12 mouse cellular contexts compared by ENCODE assay signal in the genomic region with DNA sequence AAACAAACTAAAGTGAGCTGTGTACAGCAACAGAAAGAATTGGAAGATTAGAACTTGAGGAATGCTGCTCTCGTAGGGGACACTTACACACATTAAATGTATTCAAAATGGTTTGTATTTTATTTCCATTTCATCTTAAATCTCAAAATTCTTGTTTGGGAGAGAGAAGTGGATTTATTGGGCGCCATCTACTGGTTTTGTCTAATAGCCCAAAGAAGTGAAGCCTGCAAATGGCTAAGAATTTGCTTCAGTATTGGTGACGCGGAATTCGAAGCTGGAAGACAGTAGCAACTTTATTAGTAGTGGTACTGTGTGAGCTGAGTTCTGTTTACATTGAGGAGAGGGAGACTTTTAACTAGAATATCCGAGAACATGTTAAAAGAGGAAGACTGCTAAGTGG.
DNase-seq lines count a peak whose midpoint lies in the region; ATAC-seq and TF ChIP-seq lines count a peak whose summit lies in the region.
"Had no signal": no experiment of that assay in that cellular context is flagged by ENCODE, and none has a peak within 500 bp of the region (broad histone marks: within the 10 kb centered on the region; RNA-seq: fewer than 3 reads in every experiment).

No protein-coding gene starts in this region.

- no peak for TF ChIP-seq POLR2A in heart, adult 2 months (IDR thresholded peaks at IDR 0.05; ENCODE audit: insufficient read depth, low read depth, low read length)
- no peak for TF ChIP-seq POLR2A in MEL (IDR thresholded peaks at IDR 0.05; ENCODE audit: control insufficient read depth in 1 of 2, insufficient read depth in 1 of 2, low read depth in 1 of 2, low read length in 2 of 2, poor library complexity in 1 of 2)

- WGBS in heart, adult 2 months = 36% methylated on average over 6 of the region's 6 CpGs
- WGBS in intestine, embryonic 16.5 days = 39% methylated on average over 6 of the region's 6 CpGs

- intact Hi-C loops in heart, adult 2 months (cut with DNase I) = loop anchor here (1.0 to 5.0 kb wide), 2 partner anchors 185 to 326 kb away; no protein-coding TSS in a partner anchor
- intact Hi-C loops in left cerebral cortex, postnatal 25 days (cut with DNase I) = loop anchor here (1.0 to 5.0 kb wide), 2 partner anchors 101 to 419 kb away; a partner anchor contains a TSS

- H3K9ac ChIP-seq in heart, adult 2 months (ENCODE audit: low read depth, low read length) = no peak overlapping the region
- H3K9ac ChIP-seq in MEL (ENCODE audit: control insufficient read depth, low read depth, low read length, poor library complexity, severe bottlenecking) = no peak overlapping the region
- H3K9ac ChIP-seq in intestine, embryonic 16.5 days (ENCODE audit: low read depth, low read length) = no peak overlapping the region

- no peaks in the 10 kb centered on the region for H3K9me3 ChIP-seq in MEL (replicated peaks; ENCODE audit: insufficient read depth, low read length)
- H3K9me3 ChIP-seq in intestine, embryonic 16.5 days (ENCODE audit: control insufficient read depth, low read length) = no peaks in the 10 kb centered on the region

- H3K4me2 ChIP-seq in intestine, embryonic 16.5 days (ENCODE audit: low read depth, low read length) = no peak overlapping the region

- peaks cover 14% of the 10 kb centered on the region for H3K4me1 ChIP-seq in heart, adult 2 months (ENCODE audit: control insufficient read depth, insufficient read depth, low read length)
- peaks cover 0 to 2% of the 10 kb centered on the region in 2 experiments; a peak in 1 of 4 replicates for H3K4me1 ChIP-seq in MEL (ENCODE audit: control insufficient read depth in 1 of 2, insufficient read depth in 2 of 2, low read length in 2 of 2)
- H3K4me1 ChIP-seq in intestine, embryonic 16.5 days (ENCODE audit: control insufficient read depth, insufficient read depth, low read length) = peaks cover 20% of the 10 kb centered on the region

- H3K36me3 ChIP-seq in heart, adult 2 months (ENCODE audit: control insufficient read depth, insufficient read depth, low read length) = peaks cover 15% of the 10 kb centered on the region
- peaks cover 0 to 2% of the 10 kb centered on the region in 2 experiments; a peak in 1 of 4 replicates for H3K36me3 ChIP-seq in MEL (ENCODE audit: control insufficient read depth in 1 of 2, insufficient read depth in 2 of 2, low read length in 2 of 2)
- no peaks in the 10 kb centered on the region for H3K36me3 ChIP-seq in intestine, embryonic 16.5 days (ENCODE audit: control insufficient read depth, insufficient read depth, low read length)

- 0 out of 2 replicates have a peak, but pooled peaks have one; percentile 6 for ATAC-seq in intestine, embryonic 16.5 days
- ATAC-seq: forebrain, embryonic 16.5 days had no signal

- no peaks in the 10 kb centered on the region; the same call in 1 of the 2 replicates for H3K79me2 ChIP-seq in heart, adult 2 months (replicated peaks; ENCODE audit: control insufficient read depth, insufficient read depth, low read length)
- no peaks in the 10 kb centered on the region for H3K79me2 ChIP-seq in MEL (ENCODE audit: control insufficient read depth, insufficient read depth, low read length, poor library complexity)

- H3K4me3 ChIP-seq in heart, adult 2 months = no peak overlapping the region
- H3K4me3 ChIP-seq in MEL (ENCODE audit: control insufficient read depth in 1 of 2, insufficient read depth in 1 of 2, low read depth in 2 of 2, low read length in 2 of 2) = no peak overlapping the region
- H3K4me3 ChIP-seq in intestine, embryonic 16.5 days (ENCODE audit: low read length) = no peak overlapping the region

- peak; percentile 57 for TF ChIP-seq RAD21 in MEL (IDR thresholded peaks at IDR 0.05; ENCODE audit: low read depth, low read length)

- no peaks in the 10 kb centered on the region for H3K27me3 ChIP-seq in heart, adult 2 months (ENCODE audit: control insufficient read depth, insufficient read depth, low read length)
- no peaks in the 10 kb centered on the region for H3K27me3 ChIP-seq in MEL (ENCODE audit: control insufficient read depth in 1 of 2, insufficient read depth in 2 of 2, low read length in 2 of 2)
- H3K27me3 ChIP-seq in intestine, embryonic 16.5 days (replicated peaks; ENCODE audit: control insufficient read depth, insufficient read depth, low read length) = no peaks in the 10 kb centered on the region

- TF ChIP-seq CTCF in heart, adult 2 months (IDR thresholded peaks at IDR 0.05) = peak; percentile 82
- TF ChIP-seq CTCF in MEL (IDR thresholded peaks at IDR 0.05 in 2 of 3, conservative IDR thresholded peaks at IDR 0.05 in 1 of 3; ENCODE audit: control insufficient read depth in 1 of 3, insufficient read depth in 1 of 3, low read depth in 2 of 3, low read length in 3 of 3, poor library complexity in 1 of 3, severe bottlenecking in 1 of 3) = peak in 2 of 3 experiments; percentile 23 to 62; a peak in 3 of 6 replicates

- H3K27ac ChIP-seq in heart, adult 2 months = peak overlapping the region; percentile 44
- H3K27ac ChIP-seq in MEL (ENCODE audit: control insufficient read depth, low read depth, low read length) = no peak overlapping the region
- peak overlapping the region; percentile 45; the same call in 1 of the 2 replicates for H3K27ac ChIP-seq in intestine, embryonic 16.5 days (ENCODE audit: low read length)
- H3K27ac ChIP-seq: macrophage had no signal

- no peak for TF ChIP-seq EP300 in heart, adult 2 months (IDR thresholded peaks at IDR 0.05; ENCODE audit: insufficient read depth, low read depth, low read length)
- TF ChIP-seq EP300 in MEL (IDR thresholded peaks at IDR 0.05; ENCODE audit: low read depth in 1 of 2, low read length in 2 of 2) = no peak

- DNase-seq in heart, adult 2 months = no peak
- no peak for DNase-seq in heart, adult 9 months (ENCODE audit: low spot score in 2 of 2)
- peak; percentile 33 to 42 for DNase-seq in left cerebral cortex, postnatal 25 days (ENCODE audit: low spot score in 2 of 2)
- no peak for DNase-seq in left cerebral cortex, adult 11 months (ENCODE audit: low spot score)
- peak; percentile 33 for DNase-seq in MEL (ENCODE audit: low read depth, low spot score)
- no peak for DNase-seq in thymus, postnatal 4 days
- DNase-seq in ovary, postnatal 10 days (ENCODE audit: low spot score) = no peak
- DNase-seq: right cerebral cortex, postnatal 25 days; thymus, postnatal 25 days had no signal

TF ChIP-seq in MEL, 35 proteins besides CTCF, POLR2A, EP300 and RAD21:
- no peak for TF ChIP-seq MAX (IDR thresholded peaks at IDR 0.05; ENCODE audit: low read length)
- no peak for TF ChIP-seq SIN3A (IDR thresholded peaks at IDR 0.05; ENCODE audit: low read length)
- TF ChIP-seq GABPA (IDR thresholded peaks at IDR 0.05; ENCODE audit: low read depth, low read length) = no peak
- no peak for TF ChIP-seq MXI1 (IDR thresholded peaks at IDR 0.05; ENCODE audit: low read depth, low read length)
- no peak for TF ChIP-seq MYC (IDR thresholded peaks at IDR 0.05; ENCODE audit: low read depth, low read length)
- TF ChIP-seq USF2 (IDR thresholded peaks at IDR 0.05; ENCODE audit: borderline replicate concordance in 1 of 2, insufficient read depth in 1 of 2, low read depth in 1 of 2, low read length in 2 of 2) = no peak
- TF ChIP-seq HCFC1 (IDR thresholded peaks at IDR 0.05; ENCODE audit: low read depth, low read length) = no peak
- TF ChIP-seq CHD2 (IDR thresholded peaks at IDR 0.05; ENCODE audit: low read length) = no peak
- TF ChIP-seq BHLHE40 (IDR thresholded peaks at IDR 0.05; ENCODE audit: borderline replicate concordance, low read depth, low read length) = no peak
- no peak for TF ChIP-seq JUND (IDR thresholded peaks at IDR 0.05; ENCODE audit: low read depth, low read length)
- no peak for TF ChIP-seq RCOR1 (IDR thresholded peaks at IDR 0.05; ENCODE audit: low read depth, low read length)
- peak; percentile 58 for TF ChIP-seq ZC3H11A (IDR thresholded peaks at IDR 0.05; ENCODE audit: low read depth, low read length)
- TF ChIP-seq ZKSCAN1 (IDR thresholded peaks at IDR 0.05; ENCODE audit: low read depth, low read length) = no peak
- no peak for TF ChIP-seq POLR2AphosphoS2 (IDR thresholded peaks at IDR 0.05; ENCODE audit: low read length)
- peak; percentile 80 for TF ChIP-seq SMC3 (IDR thresholded peaks at IDR 0.05; ENCODE audit: low read depth, low read length)
- no peak for TF ChIP-seq ZNF384 (IDR thresholded peaks at IDR 0.05; ENCODE audit: low read depth, low read length)
- no peak for TF ChIP-seq E2F4 (IDR thresholded peaks at IDR 0.05; ENCODE audit: borderline replicate concordance, low read depth, low read length)

Comparison
In these comparisons a context has a peak if more than half of its experiments do, and no peak if none do; other contexts are left out.
1. DNase-seq: peak in left cerebral cortex, postnatal 25 days (2 of 2) and MEL (single experiment); none in heart, adult 2 months (0 of 2), heart, adult 9 months (0 of 2), left cerebral cortex, adult 11 months (single experiment), thymus, postnatal 4 days (single experiment) and ovary, postnatal 10 days (single experiment).